Comparison of ENCODE assay signal across 8 mouse cellular contexts in genomic region chr5:123377120-123377955, GRCm38 (mm10). TPM values are rescaled to one million over a fixed set of nuclear protein-coding genes. Genes with fewer than 3 reads are reported as not detected.
DNase-seq lines count a peak whose midpoint lies in the region; TF ChIP-seq lines count a peak whose summit lies in the region.

No protein-coding gene starts in this region.

- DNase-seq in CD4-positive helper T cell, adult 2 months (ENCODE audit: low read depth, low spot score): peak; percentile 72
- peak; percentile 83 to 95 for DNase-seq in adrenal gland, adult (ENCODE audit: inconsistent age in 2 of 2, low spot score in 1 of 2)
- DNase-seq in gastrocnemius, postnatal 4 days (ENCODE audit: low spot score in 2 of 2): peak; percentile 62 to 78
- DNase-seq in kidney, adult 18-20 months: peak; percentile 85
- peak; percentile 82 for DNase-seq in limb, embryonic 10.5 days (ENCODE audit: low spot score)
- DNase-seq in naive thymus-derived CD4-positive, alpha-beta T cell, adult 2 months (ENCODE audit: low read depth): peak; percentile 87
- peak; percentile 89 for DNase-seq in testis, postnatal 10 days (ENCODE audit: low spot score)

- 74% methylated on average over 15 of the region's 15 CpGs for WGBS in limb, embryonic 10.5 days

- no peaks in the 10 kb centered on the region for H3K9me3 ChIP-seq in limb, embryonic 10.5 days (replicated peaks)

- H3K27me3 ChIP-seq in limb, embryonic 10.5 days (ENCODE audit: low read depth, poor library complexity, severe bottlenecking): peaks cover 8% of the 10 kb centered on the region

- H3K36me3 ChIP-seq in limb, embryonic 10.5 days: peaks cover 43% of the 10 kb centered on the region

- peak; percentile 98 for TF ChIP-seq CTCF in cortical plate, adult 2 months (IDR thresholded peaks at IDR 0.05; ENCODE audit: extremely low read depth, insufficient read depth, low read length)

- H3K4me3 ChIP-seq in cortical plate, adult 2 months (ENCODE audit: insufficient read depth, low read length): no peak overlapping the region
- H3K4me3 ChIP-seq in limb, embryonic 10.5 days: no peak overlapping the region

- no peak for TF ChIP-seq POLR2A in cortical plate, adult 2 months (IDR thresholded peaks at IDR 0.05; ENCODE audit: extremely low read depth, insufficient read depth, low read length)

- no peaks in the 10 kb centered on the region for H3K4me1 ChIP-seq in cortical plate, adult 2 months (ENCODE audit: control insufficient read depth, insufficient read depth, low read length)
- peaks cover 19% of the 10 kb centered on the region for H3K4me1 ChIP-seq in limb, embryonic 10.5 days

- H3K27ac ChIP-seq in cortical plate, adult 2 months (ENCODE audit: insufficient read depth, low read length): no peak overlapping the region
- H3K27ac ChIP-seq in limb, embryonic 10.5 days: no peak overlapping the region

RNA-seq across cellular contexts. Expression of gene Mlxip, which starts 17.3 kb away (rescaled TPM):
- 17.5 and 19.6 TPM in 2 replicates for polyA plus RNA-seq in cortical plate, adult 2 months (2012; rRNA removed)
- total RNA-seq in gastrocnemius, postnatal 4 days (2021): 10 to 100 TPM; 48.4 to 49.8 TPM
- polyA plus RNA-seq in limb, embryonic 10.5 days (2016; fragmentation: Nextera tagmentation; extraction: Ambion mirVana): 21.1 and 22.1 TPM in 2 replicates

RNA-seq across cellular contexts. Expression of gene Bcl7a, which starts 33.7 kb away (rescaled TPM):
- 33.5 and 34.5 TPM in 2 replicates for polyA plus RNA-seq in cortical plate, adult 2 months (2012; rRNA removed)
- total RNA-seq in gastrocnemius, postnatal 4 days (2021): 10 to 100 TPM; 33.6 to 37.5 TPM
- polyA plus RNA-seq in limb, embryonic 10.5 days (2016; fragmentation: Nextera tagmentation; extraction: Ambion mirVana): 35.8 and 38.8 TPM in 2 replicates
